ENCODE assay signal across 10 mouse cellular contexts in the genomic region with DNA sequence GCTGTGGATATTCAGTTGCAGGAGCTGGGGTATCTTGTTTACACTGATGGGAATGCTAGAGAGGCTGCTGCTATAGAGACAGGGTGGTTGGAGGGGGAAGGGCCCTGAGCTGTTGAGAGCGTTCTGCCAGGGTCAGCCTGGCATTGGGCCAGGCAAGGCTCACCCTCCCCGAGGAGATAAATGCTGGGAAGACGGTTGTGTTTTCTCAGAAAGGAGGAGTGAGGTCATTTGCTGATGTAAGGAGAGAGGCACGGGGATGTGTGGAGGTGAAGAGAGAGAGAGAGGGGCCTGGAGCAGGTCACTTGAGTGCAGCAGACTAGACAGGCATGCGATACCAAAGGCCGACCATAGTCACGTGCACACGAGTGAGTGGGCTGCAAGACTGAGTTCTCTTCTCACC. TPM values are rescaled to one million over a fixed set of nuclear protein-coding genes. Genes with fewer than 3 reads are reported as not detected.
DNase-seq lines count a peak whose midpoint lies in the region; ATAC-seq and TF ChIP-seq lines count a peak whose summit lies in the region.
"Had no signal": no experiment of that assay in that cellular context is flagged by ENCODE, and none has a peak within 500 bp of the region (broad histone marks: within the 10 kb centered on the region; RNA-seq: fewer than 3 reads in every experiment).

No protein-coding gene starts in this region.

- no peaks in the 10 kb centered on the region for H3K9me3 ChIP-seq in midbrain, embryonic 13.5 days
- no peaks in the 10 kb centered on the region for H3K9me3 ChIP-seq in midbrain, embryonic 11.5 days (ENCODE audit: control insufficient read depth, low read length)
- no peaks in the 10 kb centered on the region for H3K9me3 ChIP-seq in heart, embryonic 15.5 days (replicated peaks)
- H3K9me3 ChIP-seq: hindbrain, embryonic 15.5 days had no signal

- H3K9ac ChIP-seq in midbrain, embryonic 13.5 days (replicated peaks): no peak overlapping the region
- no peak overlapping the region for H3K9ac ChIP-seq in midbrain, embryonic 11.5 days (ENCODE audit: low read length)
- no peak overlapping the region for H3K9ac ChIP-seq in heart, embryonic 15.5 days
- H3K9ac ChIP-seq: hindbrain, embryonic 15.5 days had no signal

- no peak overlapping the region for H3K4me2 ChIP-seq in midbrain, embryonic 13.5 days (replicated peaks)
- no peak overlapping the region for H3K4me2 ChIP-seq in midbrain, embryonic 11.5 days
- H3K4me2 ChIP-seq in heart, embryonic 15.5 days: 0 out of 2 replicates have a peak overlapping the region, but pooled peaks have one; percentile 5
- H3K4me2 ChIP-seq: hindbrain, embryonic 15.5 days had no signal

- H3K4me1 ChIP-seq in midbrain, embryonic 13.5 days (replicated peaks): 0 out of 2 replicates have a peak, but pooled peaks cover 4% of the 10 kb centered on the region
- no peaks in the 10 kb centered on the region for H3K4me1 ChIP-seq in midbrain, embryonic 11.5 days (ENCODE audit: control insufficient read depth, insufficient read depth, low read length)
- H3K4me1 ChIP-seq in heart, embryonic 15.5 days (replicated peaks): peaks cover 26% of the 10 kb centered on the region
- H3K4me1 ChIP-seq: hindbrain, embryonic 15.5 days had no signal

- H3K36me3 ChIP-seq in midbrain, embryonic 13.5 days: peaks cover 34% of the 10 kb centered on the region
- no peaks in the 10 kb centered on the region; the same call in 1 of the 2 replicates for H3K36me3 ChIP-seq in midbrain, embryonic 11.5 days (ENCODE audit: control insufficient read depth, insufficient read depth, low read length)
- peaks cover 14% of the 10 kb centered on the region for H3K36me3 ChIP-seq in heart, embryonic 15.5 days

- WGBS in midbrain, embryonic 13.5 days: 62% methylated on average over 8 of the region's 8 CpGs
- 81% methylated on average over 8 of the region's 8 CpGs for WGBS in midbrain, embryonic 11.5 days
- WGBS in heart, embryonic 15.5 days: 17% methylated on average over 8 of the region's 8 CpGs

- intact Hi-C loops in gastrocnemius, postnatal 14 days (cut with DNase I; ENCODE audit: low total_unique reads): no loop called here
- intact Hi-C loops in left cerebral cortex, adult 2 months (cut with DNase I): no loop called here

- no peaks in the 10 kb centered on the region for H3K27me3 ChIP-seq in midbrain, embryonic 13.5 days
- H3K27me3 ChIP-seq in midbrain, embryonic 11.5 days (ENCODE audit: control insufficient read depth, insufficient read depth, low read length): no peaks in the 10 kb centered on the region
- no peaks in the 10 kb centered on the region for H3K27me3 ChIP-seq in heart, embryonic 15.5 days
- H3K27me3 ChIP-seq: hindbrain, embryonic 15.5 days had no signal

- no peak overlapping the region for H3K27ac ChIP-seq in midbrain, embryonic 13.5 days
- no peak overlapping the region for H3K27ac ChIP-seq in midbrain, embryonic 11.5 days (ENCODE audit: low read depth, low read length)
- H3K27ac ChIP-seq in heart, embryonic 15.5 days: peak overlapping the region; percentile 67
- H3K27ac ChIP-seq in left cerebral cortex, adult 2 months: no peak overlapping the region
- H3K27ac ChIP-seq: hindbrain, embryonic 15.5 days had no signal

- H3K4me3 ChIP-seq in midbrain, embryonic 13.5 days (replicated peaks): no peak overlapping the region
- no peak overlapping the region for H3K4me3 ChIP-seq in midbrain, embryonic 11.5 days (ENCODE audit: low read depth, low read length)
- H3K4me3 ChIP-seq in heart, embryonic 15.5 days: no peak overlapping the region
- no peak overlapping the region for H3K4me3 ChIP-seq in left cerebral cortex, adult 2 months
- H3K4me3 ChIP-seq: hindbrain, embryonic 15.5 days had no signal

- peak; percentile 65; the same call in 1 of the 2 replicates for ATAC-seq in midbrain, embryonic 13.5 days
- no peak for ATAC-seq in midbrain, embryonic 11.5 days (ENCODE audit: low FRiP score)
- ATAC-seq in heart, embryonic 15.5 days (replicated peaks; ENCODE audit: insufficient number of reproducible peaks, insufficient read depth, low FRiP score, low read depth): peak; percentile 90

- DNase-seq in gastrocnemius, adult 18-20 months (ENCODE audit: low spot score): peak; percentile 7
- DNase-seq in gastrocnemius, postnatal 14 days: no peak
- DNase-seq in midbrain, embryonic 11.5 days (ENCODE audit: low spot score, missing footprints): no peak
- peak; percentile 20 for DNase-seq in ovary, postnatal 14 days (ENCODE audit: low spot score)
- no peak for DNase-seq in embryo, embryonic 10 days (ENCODE audit: low spot score)
- DNase-seq in left cerebral cortex, adult 2 months (ENCODE audit: extremely low spot score in 1 of 2, low spot score in 2 of 2): no peak

- no peak for TF ChIP-seq CTCF in left cerebral cortex, adult 2 months (IDR thresholded peaks at IDR 0.05)

RNA-seq across cellular contexts. Expression of a gene that starts 42.8 kb away (rescaled TPM):
- 100 to 1,000 TPM; 138 to 152 TPM for total RNA-seq in gastrocnemius, adult 18-20 months (2021)
- total RNA-seq in gastrocnemius, postnatal 14 days (2021): 10 to 100 TPM; 44.7 to 58.8 TPM
- 9.1 and 9.3 TPM in 2 replicates for polyA plus RNA-seq in midbrain, embryonic 13.5 days (2015; fragmentation: Nextera tagmentation; extraction: Ambion mirVana)
- 5.3 and 5.7 TPM in 2 replicates for polyA plus RNA-seq in midbrain, embryonic 11.5 days (2014; fragmentation: Nextera tagmentation; extraction: Ambion mirVana)
- polyA plus RNA-seq in heart, embryonic 15.5 days (2015; fragmentation: Nextera tagmentation; extraction: Ambion mirVana): 35.4 and 37.7 TPM in 2 replicates
- 10 to 100 TPM; 71.9 to 74.0 TPM for total RNA-seq in left cerebral cortex, adult 2 months (2021)

RNA-seq across cellular contexts. Expression of a gene that starts 58.4 kb away (rescaled TPM):
- total RNA-seq in gastrocnemius, adult 18-20 months (2021): under 1 TPM in 1 of 2 experiments, not detected in 1; 0.05 TPM
- not detected for total RNA-seq in gastrocnemius, postnatal 14 days (2021)
- polyA plus RNA-seq in midbrain, embryonic 13.5 days (2015; fragmentation: Nextera tagmentation; extraction: Ambion mirVana): not detected in 2 replicates
- polyA plus RNA-seq in midbrain, embryonic 11.5 days (2014; fragmentation: Nextera tagmentation; extraction: Ambion mirVana): not detected in 2 replicates
- polyA plus RNA-seq in heart, embryonic 15.5 days (2015; fragmentation: Nextera tagmentation; extraction: Ambion mirVana): 0.03 TPM in 1 of 2 replicates, not detected in the other
- total RNA-seq in left cerebral cortex, adult 2 months (2021): under 1 TPM; 0.32 to 0.33 TPM
- total RNA-seq: adrenal gland, postnatal 36 days had no signal
- polyA plus RNA-seq: hindbrain, embryonic 15.5 days had no signal

Comparison
In these comparisons a context has a peak if more than half of its experiments do, and no peak if none do; other contexts are left out.
1. DNase-seq: peak in gastrocnemius, adult 18-20 months (single experiment) and ovary, postnatal 14 days (single experiment); none in gastrocnemius, postnatal 14 days (single experiment), midbrain, embryonic 11.5 days (single experiment), embryo, embryonic 10 days (single experiment) and left cerebral cortex, adult 2 months (0 of 2).